Mouse (Mus musculus): ENCODE results near the gene Leng9.
A peak's percentile ranks its signal among the peaks of the same experiment; 100 is the strongest.

The Leng9 gene

DNA sequence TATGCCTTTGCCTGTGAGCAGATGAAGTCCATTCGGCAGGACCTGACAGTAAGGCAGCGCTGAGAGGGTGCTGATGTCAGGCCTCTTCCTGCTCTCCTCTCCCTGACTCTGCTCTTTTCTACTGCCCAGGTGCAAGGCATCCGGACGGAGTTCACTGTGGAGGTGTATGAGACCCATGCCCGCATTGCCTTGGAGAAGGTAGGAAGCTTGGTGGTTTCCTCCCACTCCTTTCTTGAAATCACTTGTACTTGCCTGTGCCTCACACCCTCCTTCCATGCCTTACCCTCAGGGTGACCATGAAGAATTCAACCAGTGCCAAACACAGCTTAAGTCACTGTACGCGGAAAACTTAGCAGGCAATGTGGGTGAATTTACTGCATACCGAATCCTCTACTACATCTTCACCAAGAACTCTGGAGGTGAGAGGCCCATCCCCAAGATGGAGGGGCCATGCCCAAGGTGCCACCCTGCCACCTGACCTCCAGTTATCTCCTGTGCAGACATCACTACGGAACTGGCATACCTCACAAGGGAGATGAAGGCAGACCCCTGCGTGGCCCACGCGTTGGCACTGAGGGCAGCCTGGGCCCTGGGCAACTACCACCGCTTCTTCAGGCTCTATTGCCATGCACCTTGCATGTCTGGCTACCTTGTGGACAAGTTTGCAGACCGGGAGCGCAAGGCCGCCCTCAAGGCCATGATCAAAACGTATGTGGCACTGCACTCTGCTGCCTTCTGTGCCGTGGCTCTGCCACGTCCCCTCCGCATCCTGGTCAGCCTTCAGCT lies 5.2 kb downstream of the Leng9 start:
- DNase-seq (ENCODE audit: low spot score), result no peak

GRCm38 (mm10) chr7:4144046-4144445 lies 6.1 kb downstream of the Leng9 start:
- DNase-seq (ENCODE audit: low spot score), result no peak

GRCm38 (mm10) chr7:4143506-4143905 lies 6.7 kb downstream of the Leng9 start:
- no peak for DNase-seq (ENCODE audit: low spot score)

- DNase-seq (ENCODE audit: low spot score), result no peak
Observed at GRCm38 (mm10) chr7:4142796-4143445, 7.3 kb downstream of the Leng9 start.

DNA sequence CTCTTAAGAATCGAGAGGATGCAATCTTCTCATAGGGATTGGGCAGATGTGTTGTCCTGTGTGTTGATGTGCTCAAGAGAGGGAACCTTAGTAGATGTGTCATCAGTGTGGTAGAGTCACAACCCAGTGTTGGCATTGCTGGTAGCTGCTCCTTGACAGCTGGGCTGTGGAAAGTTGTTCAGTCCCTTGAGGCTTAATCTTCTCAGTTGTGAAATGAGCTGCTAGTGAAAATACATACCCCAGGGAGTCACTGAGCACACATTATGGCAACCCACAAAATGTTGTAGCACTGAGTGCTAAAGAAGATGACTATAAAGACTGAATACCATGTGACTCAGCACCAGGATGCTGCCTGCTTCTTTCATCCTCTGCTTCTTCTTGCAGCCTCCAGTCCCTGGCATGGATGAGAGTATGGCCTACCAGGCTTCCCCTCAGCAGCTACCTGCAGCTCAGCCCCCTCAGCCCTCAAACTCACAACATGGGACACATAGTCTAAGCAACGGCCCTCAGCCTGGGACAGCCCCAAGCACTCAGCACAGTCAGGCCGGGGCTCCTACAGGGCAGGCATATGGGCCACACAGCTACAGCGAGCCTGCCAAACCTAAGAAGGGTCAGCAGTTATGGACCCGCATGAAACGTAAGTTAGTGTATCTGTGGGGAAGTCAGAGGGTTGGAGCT lies 8.4 kb downstream of the Leng9 start:
- DNase-seq (ENCODE audit: low spot score), result no peak

GRCm38 (mm10) chr7:4139391-4139790 lies 10.8 kb downstream of the Leng9 start:
- no peak for DNase-seq (ENCODE audit: low spot score)

DNA sequence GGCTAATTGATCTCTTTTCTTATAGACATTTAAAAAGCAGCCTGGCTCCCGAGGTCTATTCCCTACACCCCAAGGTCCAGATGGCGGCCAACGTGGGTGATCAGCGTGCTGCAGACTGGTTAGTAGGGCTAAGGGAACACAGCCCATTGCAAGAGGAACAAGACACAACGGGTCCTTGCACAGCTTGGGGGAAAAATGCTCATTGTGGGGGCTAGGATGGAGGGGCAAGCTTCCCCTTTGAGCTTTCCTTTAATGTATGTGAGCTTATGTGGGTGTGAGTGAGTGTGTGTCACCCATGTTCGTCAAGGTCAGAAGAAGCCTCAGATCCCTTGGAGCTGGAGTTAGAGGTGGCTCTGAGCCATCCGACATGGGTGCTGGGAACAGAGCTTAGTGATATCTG lies 11.5 kb downstream of the Leng9 start:
- DNase-seq (ENCODE audit: low spot score), result no peak

- DNase-seq (ENCODE audit: low spot score), result no peak
Observed at GRCm38 (mm10) chr7:4138181-4138580, 12.0 kb downstream of the Leng9 start.

GRCm38 (mm10) chr7:4137746-4138145 lies 12.4 kb downstream of the Leng9 start:
- DNase-seq (ENCODE audit: low spot score), result no peak

DNA sequence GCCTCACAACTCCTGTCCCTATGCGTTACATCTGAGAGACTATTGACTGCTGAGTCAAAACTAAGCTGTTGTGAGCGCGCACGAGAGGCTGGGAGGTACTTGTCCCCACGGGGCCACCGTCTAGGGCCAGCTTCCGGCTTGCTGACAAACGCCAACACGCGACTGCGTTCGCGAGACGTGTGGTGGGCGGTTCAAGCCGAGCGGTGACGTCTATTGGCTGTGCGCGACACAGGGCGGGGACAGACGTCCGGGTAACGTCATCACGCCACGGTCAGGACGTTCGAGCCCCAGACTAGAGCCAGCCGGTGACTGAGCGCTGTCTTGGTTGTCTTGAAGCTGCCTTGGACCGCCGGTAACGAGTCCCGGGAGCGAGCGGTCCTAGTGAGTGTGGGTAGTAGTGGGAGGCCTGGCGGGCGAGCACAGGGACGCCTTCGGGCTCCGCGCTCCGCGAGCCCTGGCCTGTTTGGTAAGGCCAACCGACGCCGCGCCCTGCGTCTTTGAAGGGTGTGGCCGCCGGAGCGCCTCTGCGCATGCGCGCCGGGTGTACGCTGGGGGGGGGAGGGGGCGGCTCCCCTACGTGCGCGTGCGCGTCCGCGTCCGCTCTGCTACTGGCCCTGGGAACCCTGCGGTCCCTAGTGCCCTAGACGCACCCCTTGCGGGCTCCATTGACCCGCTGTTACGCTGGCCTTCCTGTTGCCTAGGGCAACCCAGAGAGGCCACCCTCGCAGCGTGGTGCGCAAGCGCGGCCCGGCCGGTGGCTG lies 13.2 kb downstream of the Leng9 start, which contains the start of gene Leng8:
Leng8 (plus strand) TSS at position 269 of the 761 bp plus-strand sequence.
- peak; percentile 98 for DNase-seq (ENCODE audit: low spot score)

DNA sequence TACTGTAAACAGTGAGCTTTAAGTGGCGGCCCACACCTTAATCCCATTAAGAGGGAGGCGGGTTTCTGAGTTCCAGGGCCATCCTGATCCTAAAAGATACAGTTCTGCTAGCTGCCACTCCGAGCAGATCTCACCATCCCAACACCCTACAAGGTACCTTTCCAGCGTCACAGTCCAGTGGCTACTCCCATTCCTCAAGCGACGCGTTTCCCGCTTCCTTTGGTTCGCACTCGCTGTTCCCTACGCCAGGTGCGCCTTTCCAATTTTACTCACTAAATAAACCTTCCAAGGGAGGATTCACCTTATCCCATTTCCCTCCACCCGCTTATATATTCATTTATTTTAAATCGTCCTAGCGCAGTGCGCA lies 13.8 kb downstream of the Leng9 start:
- DNase-seq (ENCODE audit: low spot score), result no peak

GRCm38 (mm10) chr7:4134911-4135310 lies 15.3 kb downstream of the Leng9 start:
- no peak for DNase-seq (ENCODE audit: low spot score)

DNA sequence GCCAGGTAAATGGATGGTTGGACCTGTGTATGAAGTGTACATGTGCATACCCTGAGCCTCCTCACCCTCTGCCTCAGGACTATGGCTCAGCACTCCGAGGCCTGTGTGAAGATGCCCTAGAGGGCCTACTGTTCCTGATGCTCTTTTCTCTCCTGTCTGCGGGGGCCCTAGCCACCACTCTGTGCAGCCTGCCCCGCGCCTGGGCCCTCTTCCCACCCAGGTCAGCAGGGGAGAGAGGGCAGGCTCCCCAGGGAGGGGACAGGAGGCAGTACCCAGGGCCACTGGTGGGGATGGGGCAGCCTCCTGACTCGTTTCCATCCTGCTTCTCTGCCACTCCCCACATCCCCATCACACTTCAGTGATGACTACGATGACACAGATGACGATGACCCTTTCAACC lies 17.2 kb downstream of the Leng9 start:
- DNase-seq (ENCODE audit: low spot score), result no peak

DNA sequence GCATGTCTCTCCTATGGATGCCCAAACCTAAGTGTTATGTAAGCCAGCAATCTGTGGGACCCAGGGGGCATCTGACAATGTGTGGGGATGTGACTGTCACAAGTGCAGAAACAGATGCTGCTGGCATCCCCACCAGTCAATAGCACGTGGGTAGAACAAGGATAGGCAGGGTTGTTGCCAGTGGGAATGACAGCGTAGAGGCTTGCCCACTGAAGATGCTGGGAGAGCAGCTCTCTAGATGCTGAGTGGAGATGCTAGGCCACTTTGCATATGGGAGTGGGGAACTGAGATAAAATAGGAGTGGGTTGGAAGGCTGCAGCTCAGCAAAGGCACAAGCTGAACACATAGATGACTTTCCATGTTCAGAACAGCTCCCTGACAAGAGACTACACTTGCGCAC lies 17.6 kb downstream of the Leng9 start:
- DNase-seq (ENCODE audit: low spot score), result no peak

DNA sequence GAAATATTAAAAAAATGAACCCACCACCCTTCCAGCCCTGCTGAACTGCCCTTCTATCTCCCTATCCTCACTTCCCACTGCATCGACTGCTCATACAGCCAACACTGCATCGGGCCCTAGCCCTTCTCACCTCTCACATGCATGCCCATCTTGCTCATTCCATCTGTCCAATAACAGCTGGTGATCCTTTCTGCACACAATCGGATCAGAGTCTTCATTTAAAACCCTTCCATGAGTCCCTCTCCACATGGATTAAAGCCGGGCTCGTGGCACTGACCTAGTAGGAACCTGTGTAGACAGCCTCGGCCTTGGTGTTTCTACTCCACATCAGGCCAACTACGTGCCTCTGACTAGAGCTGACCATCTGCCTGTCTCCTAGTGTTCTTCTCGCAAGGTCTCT lies 18.2 kb downstream of the Leng9 start:
- DNase-seq (ENCODE audit: low spot score), result no peak

DNA sequence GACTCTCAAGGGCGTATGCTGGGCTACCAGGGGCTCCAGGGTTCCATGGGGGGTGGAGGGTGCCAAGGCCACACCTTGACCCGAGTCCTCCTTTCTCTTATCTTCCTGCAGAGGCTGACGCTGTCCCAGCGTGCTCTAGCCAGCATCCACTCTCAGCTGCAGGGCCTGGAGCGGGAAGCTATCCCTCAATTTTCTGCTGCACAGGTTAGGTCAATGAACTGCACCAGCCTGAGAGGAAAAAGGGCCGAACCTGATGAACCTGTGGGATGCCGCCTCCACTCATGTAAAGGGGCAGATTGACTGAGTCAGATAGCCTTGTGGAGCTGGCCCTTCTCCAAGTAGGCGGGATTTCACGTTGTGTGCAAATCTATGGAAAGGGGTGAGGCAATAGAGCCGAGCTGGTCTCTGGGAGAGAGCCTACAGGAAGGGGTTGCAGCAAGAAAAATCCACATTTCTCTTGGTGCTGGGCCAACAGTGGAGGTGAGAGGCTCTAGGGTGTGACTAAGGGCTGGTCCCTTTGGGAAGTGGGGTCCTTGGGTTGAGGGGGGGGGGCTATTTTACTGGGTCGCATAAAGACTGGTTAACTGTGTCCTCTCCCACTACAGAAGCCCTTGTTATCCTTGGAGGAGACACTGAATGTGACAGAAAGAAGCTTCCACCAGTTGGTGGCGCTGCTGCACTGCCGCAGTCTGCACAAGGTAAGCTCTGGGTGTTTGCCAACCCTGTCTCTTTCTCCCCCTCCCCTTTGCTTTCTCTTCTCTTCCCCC lies 19.3 kb downstream of the Leng9 start:
- DNase-seq (ENCODE audit: low spot score), result peak; percentile 93

DNA sequence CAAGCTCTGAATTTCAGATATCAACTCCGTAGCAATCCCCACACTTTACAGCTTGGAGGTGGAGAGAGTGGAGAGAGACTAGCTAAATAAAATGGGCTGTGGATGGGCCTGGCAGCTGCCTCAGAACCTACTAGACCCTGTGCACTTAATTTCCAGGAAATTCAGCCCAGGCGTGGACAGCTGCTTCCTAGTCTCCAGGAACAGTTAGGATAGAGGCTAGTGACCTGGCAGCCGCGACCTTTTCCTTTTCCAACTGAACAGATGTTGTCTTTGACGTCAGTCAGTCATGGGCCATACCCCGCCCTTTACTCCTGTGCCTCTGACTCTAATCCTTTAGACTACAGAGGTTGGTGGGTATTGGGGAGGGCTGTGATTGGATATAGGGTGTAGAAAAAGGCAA lies 21.3 kb downstream of the Leng9 start:
- no peak for DNase-seq (ENCODE audit: low spot score)

DNA sequence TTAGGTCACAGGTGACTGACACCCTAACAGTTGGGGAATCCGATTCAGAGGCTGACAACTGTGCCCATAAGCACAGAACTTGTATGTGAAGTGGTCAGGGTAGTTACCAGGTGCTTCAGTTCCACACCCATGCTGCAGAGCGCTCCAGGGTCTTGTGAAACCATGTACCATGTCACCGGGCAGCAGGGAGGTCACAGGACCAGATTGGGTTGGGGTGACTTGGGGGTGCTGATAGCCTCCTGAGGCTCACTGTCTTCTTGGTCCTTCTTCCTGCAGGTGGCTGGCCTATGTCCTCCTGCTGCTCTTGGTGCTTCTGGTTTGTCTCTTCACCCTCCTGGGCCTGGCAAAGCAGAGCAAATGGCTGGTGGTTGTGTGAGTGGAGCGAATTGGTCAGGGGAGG lies 22.3 kb downstream of the Leng9 start:
- DNase-seq (ENCODE audit: low spot score), result no peak

- no peak for DNase-seq (ENCODE audit: low spot score)
Observed at GRCm38 (mm10) chr7:4126992-4127785, 23.0 kb downstream of the Leng9 start.

DNA sequence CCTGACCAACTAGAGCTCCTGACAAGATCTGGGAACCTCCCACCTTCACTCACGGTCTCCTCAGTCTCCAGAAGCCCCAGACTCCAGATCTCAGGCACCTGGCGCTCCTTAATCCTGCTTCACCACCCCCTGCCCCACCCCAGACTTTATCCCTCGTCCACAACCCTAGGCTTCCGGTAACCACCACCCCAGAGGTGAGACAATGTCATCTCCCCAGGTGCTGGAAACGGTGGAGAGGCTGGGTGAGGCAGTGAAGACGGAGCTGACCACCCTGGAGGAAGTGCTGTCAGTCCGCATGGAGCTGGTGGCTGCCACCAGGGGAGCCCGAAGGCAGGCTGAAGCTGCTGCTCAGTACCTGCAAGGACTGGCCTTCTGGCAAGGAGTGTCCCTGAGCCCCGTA lies 24.9 kb downstream of the Leng9 start:
- DNase-seq (ENCODE audit: low spot score), result no peak

DNA sequence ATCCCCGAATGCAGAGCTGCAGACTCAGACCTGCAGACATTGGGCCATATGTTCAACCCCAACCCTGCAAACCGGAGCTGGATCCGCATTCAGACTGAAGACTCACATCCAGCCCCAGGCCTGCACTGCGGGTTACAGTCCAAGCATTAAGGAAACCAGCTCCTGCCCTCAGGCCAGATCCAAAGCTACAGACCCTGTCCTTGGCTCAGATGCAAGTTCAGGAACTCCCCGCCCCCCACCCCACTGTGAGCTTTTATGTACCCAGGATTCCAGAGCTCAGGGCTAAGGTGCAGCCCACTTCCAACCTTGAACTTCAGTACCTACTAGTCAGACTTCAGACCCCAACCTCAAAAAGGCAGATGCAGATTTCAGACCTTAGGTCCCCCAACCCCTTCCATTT lies 25.3 kb downstream of the Leng9 start:
- no peak for DNase-seq (ENCODE audit: low spot score)
